Mouse (Mus musculus): Measurements from ENCODE around the gene Gm45062. TPM values are rescaled to one million over a fixed set of nuclear protein-coding genes. Genes with fewer than 3 reads are reported as not detected.

Gene Gm45062
- total and polyA plus RNA-seq, 3 experiments = 2.7 to 4.1 (median 3.2) TPM

DNA sequence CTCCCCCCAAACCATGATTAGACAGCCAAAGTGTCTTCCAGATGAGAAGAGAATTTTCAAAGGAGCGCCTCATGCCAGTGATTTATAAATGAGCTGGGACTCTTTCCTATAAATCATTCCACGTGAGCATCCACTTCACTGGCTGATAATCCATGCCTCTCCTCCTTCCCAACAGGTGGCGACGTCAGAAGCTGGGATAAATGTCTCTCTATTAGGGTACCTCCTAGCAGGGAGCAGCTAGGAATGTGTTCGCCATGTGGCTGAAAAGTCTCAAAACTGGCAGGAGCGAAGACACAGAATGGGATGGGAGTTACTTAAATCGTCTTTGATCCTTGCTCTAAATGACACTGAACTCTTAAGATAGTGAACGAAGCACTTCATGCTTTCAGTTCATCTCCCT lies 372.1 kb downstream of the Gm45062 start:
- no peaks in the 10 kb centered on the region for H3K36me3 ChIP-seq (replicated peaks in 1 of 2; ENCODE audit: control insufficient read depth in 1 of 2, insufficient read depth in 1 of 2, low read length in 1 of 2)
- no peaks in the 10 kb centered on the region for H3K79me2 ChIP-seq (replicated peaks; ENCODE audit: control insufficient read depth, extremely low read depth, insufficient read depth, poor library complexity, severe bottlenecking)
- H3K4me3 ChIP-seq (replicated peaks in 1 of 3; ENCODE audit: low read depth in 2 of 3, low read length in 2 of 3, poor library complexity in 1 of 3) = no peak overlapping the region
- H3K27ac ChIP-seq (ENCODE audit: insufficient read depth, low read depth) = no peak overlapping the region
- H3K4me1 ChIP-seq (ENCODE audit: control insufficient read depth in 1 of 2, insufficient read depth in 2 of 2) = peaks cover 8 to 36% of the 10 kb centered on the region in 2 experiments
- in situ Hi-C loops (cut with MboI; ENCODE audit: low pct_ligation_motif_present, low pct_unique_long_range_greater_than_20kb, low sequenced_read_pairs) = no loop called here
- H3K27me3 ChIP-seq (replicated peaks) = no peaks in the 10 kb centered on the region
- no peak overlapping the region for H3K4me2 ChIP-seq (ENCODE audit: insufficient read depth, low read depth, poor library complexity, severe bottlenecking)
- H3K9ac ChIP-seq (ENCODE audit: insufficient read depth, low read depth) = no peak overlapping the region
- H3K9me3 ChIP-seq (replicated peaks; ENCODE audit: low read length) = no peaks in the 10 kb centered on the region
- DNase-seq (ENCODE audit: extremely low read depth) = no peak
- dilution Hi-C loops (cut with MboI; ENCODE audit: extremely low pct_ligation_motif_present, extremely low pct_unique_long_range_greater_than_20kb, low sequenced_read_pairs) = no loop called here
- TF ChIP-seq MEF2A (IDR thresholded peaks at IDR 0.05; ENCODE audit: borderline replicate concordance, low read depth, low read length) = no peak
- 0 out of 4 replicates have a peak, but pooled peaks of 1 of the 2 experiments have one; percentile 7 for TF ChIP-seq CTCF (conservative IDR thresholded peaks at IDR 0.05 in 1 of 2, IDR thresholded peaks at IDR 0.05 in 1 of 2; ENCODE audit: low read depth in 2 of 2, low read length in 2 of 2)

GRCm38 (mm10) chr6:8631986-8632632 lies 372.9 kb downstream of the Gm45062 start:
- Histone ChIP-seq H3K9me3 (replicated peaks; ENCODE audit: low read length) (no peaks in the 10 kb centered on the region), H3K36me3 (replicated peaks in 1 of 2; ENCODE audit: control insufficient read depth in 1 of 2, insufficient read depth in 1 of 2, low read length in 1 of 2) (no peaks in the 10 kb centered on the region), H3K9ac (ENCODE audit: insufficient read depth, low read depth) (no peak overlapping the region), H3K79me2 (replicated peaks; ENCODE audit: control insufficient read depth, extremely low read depth, insufficient read depth, poor library complexity, severe bottlenecking) (no peaks in the 10 kb centered on the region), H3K4me1 (ENCODE audit: control insufficient read depth in 1 of 2, insufficient read depth in 2 of 2) (peaks cover 8 to 36% of the 10 kb centered on the region in 2 experiments), H3K27ac (ENCODE audit: insufficient read depth, low read depth) (no peak overlapping the region), H3K27me3 (replicated peaks) (no peaks in the 10 kb centered on the region), H3K4me2 (ENCODE audit: insufficient read depth, low read depth, poor library complexity, severe bottlenecking) (peak overlapping the region; percentile 46; the same call in 1 of the 2 replicates), H3K4me3 (replicated peaks in 1 of 3; ENCODE audit: low read depth in 2 of 3, low read length in 2 of 3, poor library complexity in 1 of 3) (no peak overlapping the region)
- dilution Hi-C loops (cut with MboI; ENCODE audit: extremely low pct_ligation_motif_present, extremely low pct_unique_long_range_greater_than_20kb, low sequenced_read_pairs) = no loop called here
- in situ Hi-C loops (cut with MboI; ENCODE audit: low pct_ligation_motif_present, low pct_unique_long_range_greater_than_20kb, low sequenced_read_pairs) = no loop called here
- TF ChIP-seq UBTF (IDR thresholded peaks at IDR 0.05; ENCODE audit: low read depth, low read length) (no peak), ELF1 (IDR thresholded peaks at IDR 0.05; ENCODE audit: low read depth, low read length) (0 out of 2 replicates have a peak, but pooled peaks have one; percentile 38), EP300 (IDR thresholded peaks at IDR 0.05; ENCODE audit: low read length) (peak; percentile 67), KAT2A (IDR thresholded peaks at IDR 0.05; ENCODE audit: insufficient replicate concordance, low read length) (0 out of 2 replicates have a peak, but pooled peaks have one; percentile 48)
- DNase-seq (ENCODE audit: extremely low read depth) = peak; percentile 82

GRCm38 (mm10) chr6:8632701-8633100 lies 373.5 kb downstream of the Gm45062 start:
- H3K4me2 ChIP-seq (ENCODE audit: insufficient read depth, low read depth, poor library complexity, severe bottlenecking) = no peak overlapping the region
- H3K27ac ChIP-seq (ENCODE audit: insufficient read depth, low read depth) = no peak overlapping the region
- H3K9ac ChIP-seq (ENCODE audit: insufficient read depth, low read depth) = no peak overlapping the region
- H3K9me3 ChIP-seq (replicated peaks; ENCODE audit: low read length) = no peaks in the 10 kb centered on the region
- H3K4me3 ChIP-seq (replicated peaks in 1 of 3; ENCODE audit: low read depth in 2 of 3, low read length in 2 of 3, poor library complexity in 1 of 3) = no peak overlapping the region
- H3K36me3 ChIP-seq (replicated peaks in 1 of 2; ENCODE audit: control insufficient read depth in 1 of 2, insufficient read depth in 1 of 2, low read length in 1 of 2) = no peaks in the 10 kb centered on the region
- DNase-seq (ENCODE audit: extremely low read depth) = no peak
- in situ Hi-C loops (cut with MboI; ENCODE audit: low pct_ligation_motif_present, low pct_unique_long_range_greater_than_20kb, low sequenced_read_pairs) = no loop called here
- peaks cover 8 to 36% of the 10 kb centered on the region in 2 experiments for H3K4me1 ChIP-seq (ENCODE audit: control insufficient read depth in 1 of 2, insufficient read depth in 2 of 2)
- TF ChIP-seq JUN (IDR thresholded peaks at IDR 0.05; ENCODE audit: insufficient read depth, low read depth, low read length) (no peak), NELFE (IDR thresholded peaks at IDR 0.05; ENCODE audit: low read depth, low read length) (no peak), TBP (conservative IDR thresholded peaks at IDR 0.05; ENCODE audit: low read depth, low read length) (no peak), SIN3A (IDR thresholded peaks at IDR 0.05; ENCODE audit: low read length) (no peak), USF1 (IDR thresholded peaks at IDR 0.05; ENCODE audit: low read depth, low read length) (no peak), E2F4 (IDR thresholded peaks at IDR 0.05; ENCODE audit: insufficient replicate concordance, low read depth, low read length) (no peak), NRF1 (IDR thresholded peaks at IDR 0.05; ENCODE audit: low read depth, low read length) (no peak), RAD21 (IDR thresholded peaks at IDR 0.05; ENCODE audit: low read depth, low read length) (no peak), MXI1 (IDR thresholded peaks at IDR 0.05; ENCODE audit: low read depth, low read length) (no peak), MAX (IDR thresholded peaks at IDR 0.05; ENCODE audit: low read length) (no peak)
- H3K27me3 ChIP-seq (replicated peaks) = no peaks in the 10 kb centered on the region
- no peaks in the 10 kb centered on the region for H3K79me2 ChIP-seq (replicated peaks; ENCODE audit: control insufficient read depth, extremely low read depth, insufficient read depth, poor library complexity, severe bottlenecking)
- dilution Hi-C loops (cut with MboI; ENCODE audit: extremely low pct_ligation_motif_present, extremely low pct_unique_long_range_greater_than_20kb, low sequenced_read_pairs) = no loop called here
